Comparison of ENCODE assay signal across 13 mouse cellular contexts in genomic region chr1:185456327-185456726, GRCm38 (mm10). TPM values are rescaled to one million over a fixed set of nuclear protein-coding genes. Genes with fewer than 3 reads are reported as not detected.
DNase-seq lines count a peak whose midpoint lies in the region; ATAC-seq and TF ChIP-seq lines count a peak whose summit lies in the region.
"Had no signal": no experiment of that assay in that cellular context is flagged by ENCODE, and none has a peak within 500 bp of the region (broad histone marks: within the 10 kb centered on the region; RNA-seq: fewer than 3 reads in every experiment).

No protein-coding gene starts in this region.

- no peak for DNase-seq in intestine, embryonic 14.5 days (ENCODE audit: low spot score)
- DNase-seq in embryonic facial prominence, embryonic 14.5 days (ENCODE audit: low spot score) = no peak
- DNase-seq in adrenal gland, postnatal 36 days = no peak
- DNase-seq in ovary, postnatal 10 days (ENCODE audit: low spot score) = no peak
- no peak for DNase-seq in kidney, adult 9 months
- DNase-seq: gastrocnemius, postnatal 14 days; layer of hippocampus, adult 9-11 months had no signal

- H3K9ac ChIP-seq in intestine, embryonic 14.5 days (ENCODE audit: low read length) = no peak overlapping the region
- no peak overlapping the region for H3K9ac ChIP-seq in intestine, embryonic 15.5 days
- H3K9ac ChIP-seq in embryonic facial prominence, embryonic 14.5 days (ENCODE audit: low read depth, low read length) = no peak overlapping the region
- H3K9ac ChIP-seq in intestine, postnatal 0 days (ENCODE audit: low read depth, low read length) = no peak overlapping the region; the same call in 1 of the 2 replicates
- H3K9ac ChIP-seq in midbrain, embryonic 16.5 days (ENCODE audit: low read depth, low read length) = peak overlapping the region; percentile 83; the same call in 1 of the 2 replicates
- H3K9ac ChIP-seq: embryonic facial prominence, embryonic 12.5 days; lung, embryonic 15.5 days had no signal

- peak overlapping the region; percentile 92; the same call in 1 of the 2 replicates for H3K4me2 ChIP-seq in intestine, embryonic 14.5 days (ENCODE audit: low read length)
- no peak overlapping the region; the same call in 1 of the 2 replicates for H3K4me2 ChIP-seq in intestine, embryonic 15.5 days (replicated peaks)
- H3K4me2 ChIP-seq in embryonic facial prominence, embryonic 14.5 days (ENCODE audit: low read depth, low read length) = peak overlapping the region; percentile 98; the same call in 1 of the 2 replicates
- peak overlapping the region; percentile 86 for H3K4me2 ChIP-seq in intestine, postnatal 0 days (replicated peaks; ENCODE audit: low read depth)
- peak overlapping the region; percentile 83 for H3K4me2 ChIP-seq in midbrain, embryonic 16.5 days (ENCODE audit: low read length)

- H3K27ac ChIP-seq in intestine, embryonic 14.5 days (ENCODE audit: low read depth) = no peak overlapping the region
- no peak overlapping the region for H3K27ac ChIP-seq in intestine, embryonic 15.5 days
- no peak overlapping the region for H3K27ac ChIP-seq in embryonic facial prominence, embryonic 14.5 days (replicated peaks; ENCODE audit: low read depth, low read length)
- peak overlapping the region; percentile 36; the same call in 1 of the 2 replicates for H3K27ac ChIP-seq in intestine, postnatal 0 days (ENCODE audit: low read depth, low read length)
- no peak overlapping the region for H3K27ac ChIP-seq in midbrain, embryonic 16.5 days (ENCODE audit: low read length)
- H3K27ac ChIP-seq: embryonic facial prominence, embryonic 12.5 days; lung, embryonic 15.5 days had no signal

- H3K4me1 ChIP-seq in intestine, embryonic 14.5 days (replicated peaks; ENCODE audit: control insufficient read depth, insufficient read depth, low read length) = peaks cover 5% of the 10 kb centered on the region
- peaks cover 7% of the 10 kb centered on the region for H3K4me1 ChIP-seq in intestine, embryonic 15.5 days (replicated peaks)
- H3K4me1 ChIP-seq in embryonic facial prominence, embryonic 14.5 days (ENCODE audit: control insufficient read depth, insufficient read depth, low read length) = peaks cover 3% of the 10 kb centered on the region; the same call in 1 of the 2 replicates
- no peaks in the 10 kb centered on the region; the same call in 1 of the 2 replicates for H3K4me1 ChIP-seq in intestine, postnatal 0 days (replicated peaks; ENCODE audit: control insufficient read depth, insufficient read depth, low read length)
- H3K4me1 ChIP-seq in midbrain, embryonic 16.5 days (ENCODE audit: control insufficient read depth, insufficient read depth, low read length) = peaks cover 11% of the 10 kb centered on the region

- no peak for ATAC-seq in intestine, embryonic 14.5 days (replicated peaks; ENCODE audit: low FRiP score, low TSS enrichment, low read depth)
- ATAC-seq in intestine, embryonic 15.5 days = no peak
- no peak for ATAC-seq in embryonic facial prominence, embryonic 14.5 days (ENCODE audit: low read depth)
- ATAC-seq in intestine, postnatal 0 days = 0 out of 2 replicates have a peak, but pooled peaks have one; percentile 7
- ATAC-seq in midbrain, embryonic 16.5 days = no peak
- ATAC-seq: activated CD4-positive, CD25-positive, alpha-beta regulatory T cell, adult 4 months had no signal

- WGBS in intestine, embryonic 14.5 days = 82% methylated on average over 9 of the region's 9 CpGs
- 84% methylated on average over 9 of the region's 9 CpGs for WGBS in intestine, embryonic 15.5 days
- WGBS in embryonic facial prominence, embryonic 14.5 days = 85% methylated on average over 9 of the region's 9 CpGs
- 70% methylated on average over 9 of the region's 9 CpGs for WGBS in intestine, postnatal 0 days
- WGBS in midbrain, embryonic 16.5 days = 90% methylated on average over 9 of the region's 9 CpGs

- no peaks in the 10 kb centered on the region for H3K9me3 ChIP-seq in intestine, embryonic 14.5 days (ENCODE audit: control insufficient read depth, low read length)
- no peaks in the 10 kb centered on the region for H3K9me3 ChIP-seq in intestine, embryonic 15.5 days
- H3K9me3 ChIP-seq in embryonic facial prominence, embryonic 14.5 days (ENCODE audit: control insufficient read depth, low read length) = no peaks in the 10 kb centered on the region
- no peaks in the 10 kb centered on the region for H3K9me3 ChIP-seq in intestine, postnatal 0 days (ENCODE audit: control insufficient read depth)
- no peaks in the 10 kb centered on the region for H3K9me3 ChIP-seq in midbrain, embryonic 16.5 days (replicated peaks; ENCODE audit: control insufficient read depth, low read length, poor library complexity, severe bottlenecking)
- H3K9me3 ChIP-seq: embryonic facial prominence, embryonic 12.5 days; lung, embryonic 15.5 days had no signal

- peaks cover 35% of the 10 kb centered on the region for H3K27me3 ChIP-seq in intestine, embryonic 14.5 days (replicated peaks; ENCODE audit: control insufficient read depth, insufficient read depth, low read length)
- H3K27me3 ChIP-seq in intestine, embryonic 15.5 days (replicated peaks) = peaks cover 35% of the 10 kb centered on the region
- H3K27me3 ChIP-seq in embryonic facial prominence, embryonic 14.5 days (replicated peaks; ENCODE audit: control insufficient read depth, insufficient read depth, low read length) = peaks cover 40% of the 10 kb centered on the region
- H3K27me3 ChIP-seq in intestine, postnatal 0 days (replicated peaks; ENCODE audit: control insufficient read depth, insufficient read depth, low read length) = peaks cover 8% of the 10 kb centered on the region; the same call in 1 of the 2 replicates
- no peaks in the 10 kb centered on the region for H3K27me3 ChIP-seq in midbrain, embryonic 16.5 days (ENCODE audit: control insufficient read depth, insufficient read depth, low read depth, low read length)

- no peak for TF ChIP-seq CTCF in intestine, postnatal 0 days (IDR thresholded peaks at IDR 0.05; ENCODE audit: low read depth)

- no peak overlapping the region for H3K4me3 ChIP-seq in intestine, embryonic 14.5 days (ENCODE audit: low read depth, low read length)
- no peak overlapping the region for H3K4me3 ChIP-seq in intestine, embryonic 15.5 days (replicated peaks)
- peak overlapping the region; percentile 55 for H3K4me3 ChIP-seq in embryonic facial prominence, embryonic 14.5 days (ENCODE audit: low read depth, low read length)
- peak overlapping the region; percentile 58 for H3K4me3 ChIP-seq in intestine, postnatal 0 days (ENCODE audit: low read depth, low read length)
- H3K4me3 ChIP-seq in midbrain, embryonic 16.5 days (ENCODE audit: low read depth, low read length) = peak overlapping the region; percentile 68

- no peaks in the 10 kb centered on the region for H3K36me3 ChIP-seq in intestine, embryonic 14.5 days (ENCODE audit: control insufficient read depth, insufficient read depth, low read length)
- H3K36me3 ChIP-seq in intestine, embryonic 15.5 days = no peaks in the 10 kb centered on the region
- H3K36me3 ChIP-seq in embryonic facial prominence, embryonic 14.5 days (ENCODE audit: control insufficient read depth, insufficient read depth, low read length) = no peaks in the 10 kb centered on the region
- no peaks in the 10 kb centered on the region for H3K36me3 ChIP-seq in intestine, postnatal 0 days (ENCODE audit: control insufficient read depth, insufficient read depth)
- no peaks in the 10 kb centered on the region for H3K36me3 ChIP-seq in midbrain, embryonic 16.5 days (ENCODE audit: control insufficient read depth, insufficient read depth, low read length)
- H3K36me3 ChIP-seq: embryonic facial prominence, embryonic 12.5 days; lung, embryonic 15.5 days had no signal

RNA-seq across cellular contexts. Expression of gene Slc30a10, which starts 1.7 kb away (rescaled TPM):
- 1.1 and 1.2 TPM in 2 replicates for polyA plus RNA-seq in intestine, embryonic 14.5 days (2014; fragmentation: Nextera tagmentation; extraction: Ambion mirVana)
- polyA plus RNA-seq in intestine, embryonic 15.5 days (2015; fragmentation: Nextera tagmentation; extraction: Ambion mirVana) = 2.3 TPM in 2 replicates
- polyA plus RNA-seq in embryonic facial prominence, embryonic 14.5 days (2014; fragmentation: Nextera tagmentation; extraction: Ambion mirVana) = 0.40 and 0.50 TPM in 2 replicates
- polyA plus RNA-seq in intestine, postnatal 0 days (2015; fragmentation: Nextera tagmentation; extraction: Ambion mirVana) = 8.5 and 9.3 TPM in 2 replicates
- 6.5 and 7.9 TPM in 2 replicates for polyA plus RNA-seq in midbrain, embryonic 16.5 days (2015; fragmentation: Nextera tagmentation; extraction: Ambion mirVana)
- under 1 TPM in 1 of 2 experiments, not detected in 1; 0.03 TPM for total RNA-seq in adrenal gland, postnatal 36 days (2021)
- polyA plus RNA-seq: activated CD4-positive, CD25-positive, alpha-beta regulatory T cell, adult 4 months; lung, embryonic 15.5 days had no signal

Comparison
In these comparisons a context has a peak if more than half of its experiments do, and no peak if none do; other contexts are left out.
1. H3K4me3 ChIP-seq: peak in embryonic facial prominence, embryonic 14.5 days (single experiment), intestine, postnatal 0 days (single experiment) and midbrain, embryonic 16.5 days (single experiment); none in intestine, embryonic 14.5 days (single experiment) and intestine, embryonic 15.5 days (single experiment).